Comparison of ENCODE assay signal across 7 mouse cellular contexts in the genomic region with DNA sequence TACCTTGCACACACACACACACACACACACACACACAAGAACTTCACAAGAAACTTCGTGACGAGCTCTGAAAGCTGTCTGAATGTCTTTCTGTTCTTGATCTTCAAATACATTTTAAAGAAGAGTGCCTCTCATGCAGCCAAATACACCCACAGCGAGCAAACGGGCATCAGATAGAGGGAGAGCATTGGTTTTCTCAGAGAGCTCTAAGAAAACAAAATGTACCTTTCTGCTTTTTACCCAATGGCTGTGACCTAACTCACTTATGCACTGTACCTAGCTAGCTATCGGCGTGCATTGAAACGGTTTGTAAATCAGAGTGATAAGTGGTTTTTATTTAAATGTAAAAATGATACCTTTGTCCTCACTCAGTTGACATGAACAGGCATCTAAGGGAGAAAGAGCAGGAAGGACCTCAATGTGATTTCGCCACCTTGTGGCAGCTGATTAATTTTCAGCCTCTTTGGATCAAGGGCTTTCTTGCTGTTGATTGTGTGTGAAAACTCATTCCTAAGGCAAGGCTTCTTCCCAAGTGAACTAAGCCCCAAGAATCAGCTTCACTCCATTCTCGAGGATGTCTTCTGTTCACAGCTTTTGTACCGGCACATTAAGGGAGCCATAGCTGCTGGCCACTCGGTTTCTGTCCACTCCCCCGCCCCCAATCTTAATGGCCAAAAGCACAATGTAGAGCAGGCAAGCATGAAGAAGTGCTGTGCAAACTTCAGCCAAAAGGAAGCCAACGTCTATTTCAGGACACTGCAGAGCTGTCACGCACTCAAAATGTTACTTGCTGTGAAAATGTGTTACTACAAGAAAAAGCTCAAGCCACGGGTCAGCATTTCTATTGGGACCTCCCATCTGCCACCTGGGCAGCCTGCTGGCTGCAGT.
DNase-seq lines count a peak whose midpoint lies in the region; ATAC-seq lines count a peak whose summit lies in the region.

No protein-coding gene starts in this region.

- H3K36me3 ChIP-seq in midbrain, embryonic 16.5 days (ENCODE audit: control insufficient read depth, insufficient read depth, low read length), result no peaks in the 10 kb centered on the region

- WGBS in midbrain, embryonic 16.5 days, result 26% methylated on average over 15 of the region's 15 CpGs

- no peak overlapping the region for H3K27ac ChIP-seq in midbrain, embryonic 16.5 days (ENCODE audit: low read length)

- H3K27me3 ChIP-seq in midbrain, embryonic 16.5 days (ENCODE audit: control insufficient read depth, insufficient read depth, low read depth, low read length), result no peaks in the 10 kb centered on the region

- peak overlapping the region; percentile 27 for H3K4me2 ChIP-seq in midbrain, embryonic 16.5 days (ENCODE audit: low read length)

- intact Hi-C loops in left cerebral cortex, postnatal 36 days (cut with DNase I), result loop anchor here (5.0 to 10.0 kb wide), 2 partner anchors 912 to 1760 kb away; no protein-coding TSS in a partner anchor

- peak overlapping the region; percentile 23; the same call in 1 of the 2 replicates for H3K9ac ChIP-seq in midbrain, embryonic 16.5 days (ENCODE audit: low read depth, low read length)

- DNase-seq in adrenal gland, adult 2 months, result peak; percentile 52
- DNase-seq in cerebellum, postnatal 14 days, result peak; percentile 87
- DNase-seq in frontal cortex, postnatal 36 days (ENCODE audit: low spot score in 2 of 2), result peak; percentile 60 to 85
- peak; percentile 61 for DNase-seq in kidney, adult 9 months
- peak; percentile 60 to 71 for DNase-seq in left cerebral cortex, postnatal 36 days (ENCODE audit: low spot score in 2 of 2)
- DNase-seq in urinary bladder, postnatal 4 days (ENCODE audit: low spot score in 2 of 2), result peak; percentile 39 to 63

- no peaks in the 10 kb centered on the region; the same call in 1 of the 2 replicates for H3K4me1 ChIP-seq in midbrain, embryonic 16.5 days (ENCODE audit: control insufficient read depth, insufficient read depth, low read length)

- ATAC-seq in midbrain, embryonic 16.5 days, result peak; percentile 82

- no peaks in the 10 kb centered on the region for H3K9me3 ChIP-seq in midbrain, embryonic 16.5 days (replicated peaks; ENCODE audit: control insufficient read depth, low read length, poor library complexity, severe bottlenecking)

- no peak overlapping the region for H3K4me3 ChIP-seq in midbrain, embryonic 16.5 days (ENCODE audit: low read depth, low read length)
